Mouse (Mus musculus) midbrain, embryonic 13.5 days (tissue): ENCODE data around the gene Zxdb. TPM values are rescaled to one million over a fixed set of nuclear protein-coding genes. Genes with fewer than 3 reads are reported as not detected.
"Not testable (repeated sequence)": the region's sequence is repeated elsewhere in the genome, so short reads cannot be mapped to it uniquely, and the experiment has no call there.

ENCODE experiments used
- ATAC-seq: fragments of 200-750 bp; cut with Nextera tagmentation; 2 replicates; pipeline ENCODE4 v1.8.0; 2017; ENCODE audit warnings: mild to moderate bottlenecking, moderate TSS enrichment, moderate library complexity
- H3K27ac ChIP-seq: fragments of 300-500 bp; sonication (generic); 2 replicates; pipeline ENCODE4 v1.5.1; 2015; ENCODE audit warnings: inconsistent platforms, mild to moderate bottlenecking, moderate library complexity
- H3K27me3 ChIP-seq: fragments of 300-500 bp; sonication (generic); 2 replicates; pipeline ENCODE4 v1.6.1; 2015; ENCODE audit warnings: mild to moderate bottlenecking, inconsistent platforms
- H3K36me3 ChIP-seq: fragments of 300-500 bp; sonication (generic); 2 replicates; pipeline ENCODE4 v1.6.1; 2015; ENCODE audit warnings: mild to moderate bottlenecking, inconsistent platforms
- H3K4me1 ChIP-seq: fragments of 300-500 bp; sonication (generic); replicated peaks from 2 replicates; pipeline ENCODE4 v1.6.1; 2015; ENCODE audit warnings: inconsistent platforms
- H3K4me2 ChIP-seq: fragments of 300-500 bp; sonication (generic); replicated peaks from 2 replicates; pipeline ENCODE4 v1.6.1; 2015; ENCODE audit warnings: moderate library complexity, mild to moderate bottlenecking, inconsistent platforms
- H3K4me3 ChIP-seq: fragments of 300-500 bp; sonication (generic); replicated peaks from 2 replicates; pipeline ENCODE4 v1.5.1; 2015; ENCODE audit warnings: mild to moderate bottlenecking, inconsistent platforms
- H3K9ac ChIP-seq: fragments of 300-500 bp; sonication (generic); replicated peaks from 2 replicates; pipeline ENCODE4 v1.6.1; 2015; ENCODE audit warnings: mild to moderate bottlenecking, inconsistent platforms
- H3K9me3 ChIP-seq: fragments of 300-500 bp; sonication (generic); 2 replicates; pipeline ENCODE4 v1.6.1; 2016; ENCODE audit warnings: mild to moderate bottlenecking, inconsistent platforms
- WGBS: fragments of 180-500 bp; shearing (Covaris S2); methylation state at CpG from one replicate; pipeline ENCODE4 v1.1.7; 2015; 5-methylcytosine and 5-hydroxymethylcytosine counted together
- polyA plus RNA-seq: library from polyadenylated mRNA; unstranded; fragments of >200 nt; fragmentation: Nextera tagmentation; extraction: Ambion mirVana; gene quantifications from 2 replicates; pipeline ENCODE4 v1.2.1, GENCODE M21; 2015

Zxdb gene
- 1.4 and 1.5 TPM in 2 replicates for polyA plus RNA-seq

GRCm38 (mm10) chrX:94724192-94724971 lies at the start of gene Zxdb:
Gene Zxdb, plus strand, starts transcription at chrX:94724569.
- WGBS = no CpG with 5 or more reads among the region's 60 CpGs
- not testable (repeated sequence) for H3K36me3 ChIP-seq, H3K9ac ChIP-seq, H3K4me2 ChIP-seq, H3K9me3 ChIP-seq, H3K27me3 ChIP-seq, H3K4me1 ChIP-seq, H3K27ac ChIP-seq
- H3K4me3 ChIP-seq = peak within 1 kb of the TSS; percentile 29
- ATAC-seq = peak; percentile 79

- Histone ChIP-seq H3K36me3 (no peaks in the 10 kb centered on the region), H3K9ac (no peak overlapping the region), H3K4me1 (no peaks in the 10 kb centered on the region), H3K9me3 (no peaks in the 10 kb centered on the region), H3K27ac (no peak overlapping the region), H3K27me3 (no peaks in the 10 kb centered on the region), H3K4me2 (no peak overlapping the region), H3K4me3 (no peak overlapping the region)
- ATAC-seq = no peak
- 49% methylated on average over 4 of the region's 4 CpGs for WGBS
Measured at GRCm38 (mm10) chrX:94674977-94675376, 49.4 kb upstream of the Zxdb start.

DNA sequence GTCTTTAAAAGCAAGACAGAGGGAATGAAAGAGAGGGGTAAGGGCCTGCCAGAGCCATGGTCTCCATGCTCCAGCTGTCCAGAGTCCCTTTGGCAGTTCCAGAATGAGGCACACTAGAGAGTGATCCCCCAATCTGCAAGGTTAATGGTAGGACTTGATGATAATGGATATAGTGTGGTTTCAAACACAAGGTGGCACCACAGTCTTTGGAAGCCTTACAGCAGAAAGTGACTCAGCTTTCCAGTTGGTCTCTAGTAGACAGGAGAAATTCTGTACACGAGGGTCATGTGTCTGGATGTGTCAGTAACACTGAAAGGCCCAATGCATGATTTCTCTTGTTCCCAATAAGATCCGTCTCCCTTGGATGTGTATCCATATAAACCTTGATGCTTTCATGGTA lies 42.8 kb upstream of the Zxdb start:
- H3K9ac ChIP-seq, H3K36me3 ChIP-seq, H3K27ac ChIP-seq, H3K9me3 ChIP-seq, H3K4me1 ChIP-seq, ATAC-seq, H3K4me2 ChIP-seq, H3K27me3 ChIP-seq, H3K4me3 ChIP-seq: not testable (repeated sequence)
- WGBS = no CpG with 5 or more reads among the region's 2 CpGs

DNA sequence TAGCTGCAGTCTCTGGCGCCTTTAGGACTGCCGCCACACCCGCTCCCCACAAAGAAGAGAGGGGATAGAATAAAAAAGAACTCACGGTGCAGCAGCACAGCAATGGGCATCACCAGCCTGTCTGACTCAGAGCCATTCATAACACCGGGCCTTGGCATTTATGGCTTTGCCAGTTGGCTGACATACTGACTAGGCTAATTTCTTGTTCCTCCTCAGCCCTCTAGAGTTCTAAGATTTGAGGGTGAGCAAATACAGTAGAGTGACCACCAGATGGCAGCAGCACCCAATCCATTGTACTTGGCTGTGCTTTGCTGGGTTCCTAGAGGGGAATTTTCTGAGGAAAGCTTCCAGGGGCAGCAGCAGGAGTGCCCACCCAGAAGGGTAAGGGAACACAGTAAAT lies 34.8 kb upstream of the Zxdb start:
- 83% methylated on average over 5 of the region's 5 CpGs for WGBS
- H3K27ac ChIP-seq, H3K27me3 ChIP-seq, H3K9me3 ChIP-seq, H3K4me3 ChIP-seq, H3K9ac ChIP-seq, H3K36me3 ChIP-seq, H3K4me2 ChIP-seq, H3K4me1 ChIP-seq: not testable (repeated sequence)
- peak; percentile 68 for ATAC-seq

GRCm38 (mm10) chrX:94706676-94707075 lies 17.7 kb upstream of the Zxdb start:
- not testable (repeated sequence) for ATAC-seq, H3K27me3 ChIP-seq, H3K4me2 ChIP-seq, H3K9me3 ChIP-seq, H3K4me3 ChIP-seq, H3K27ac ChIP-seq, H3K9ac ChIP-seq, H3K4me1 ChIP-seq, H3K36me3 ChIP-seq
- 97% methylated on average over 7 of the region's 7 CpGs for WGBS

DNA sequence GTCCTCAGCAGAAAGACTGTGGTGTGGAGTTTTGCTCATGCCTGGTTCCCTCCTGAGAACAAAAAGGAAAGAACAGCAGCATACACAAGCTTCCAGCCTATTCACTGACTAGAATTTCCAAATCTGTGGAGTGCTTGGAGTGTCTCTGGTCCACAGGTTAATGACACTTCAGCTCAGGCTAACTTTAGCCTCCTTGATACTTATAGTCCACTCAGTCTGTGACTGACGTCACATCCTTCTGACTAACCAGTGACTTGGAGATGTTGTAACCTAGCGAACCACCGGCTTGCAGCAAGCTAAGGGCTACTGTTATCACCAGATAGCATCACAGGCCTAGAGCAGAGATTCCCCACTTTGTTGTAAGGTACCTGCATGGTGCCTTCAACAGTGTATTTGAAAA lies 14.6 kb upstream of the Zxdb start:
- not testable (repeated sequence) for H3K4me2 ChIP-seq, ATAC-seq, H3K27me3 ChIP-seq, H3K36me3 ChIP-seq, H3K9ac ChIP-seq, H3K4me3 ChIP-seq, H3K4me1 ChIP-seq, H3K27ac ChIP-seq, H3K9me3 ChIP-seq
- WGBS = no CpG with 5 or more reads among the region's 3 CpGs

DNA sequence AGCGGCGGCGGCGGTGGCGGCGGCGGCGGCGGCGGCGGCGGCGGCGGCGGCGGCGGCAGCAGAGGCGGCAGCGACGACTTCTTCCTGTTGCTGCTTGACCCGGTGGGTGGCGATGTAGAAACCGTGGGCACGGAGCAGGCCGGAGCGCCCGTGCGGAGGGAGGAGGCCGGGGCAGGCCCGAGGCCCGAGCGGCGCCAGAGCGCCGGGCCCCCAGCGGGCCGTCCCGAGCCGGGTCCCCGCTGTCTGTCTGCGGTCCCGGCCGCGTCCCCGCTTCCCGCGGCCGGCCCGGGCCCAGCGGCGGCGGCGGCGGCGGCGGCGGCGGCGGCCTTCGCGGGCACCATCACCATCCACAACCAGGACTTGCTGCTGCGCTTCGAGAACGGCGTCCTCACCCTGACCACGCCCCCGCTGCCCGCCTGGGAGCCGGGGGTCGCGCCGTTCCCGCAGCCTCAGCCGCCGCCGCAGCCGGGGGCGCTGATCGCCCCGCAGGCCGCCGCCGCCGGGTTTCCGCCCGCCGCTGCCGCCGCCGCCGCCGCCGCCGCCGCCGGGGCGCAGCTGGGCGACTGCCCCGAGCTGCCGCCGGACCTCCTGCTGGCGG lies 702 bp downstream of the Zxdb start:
- not testable (repeated sequence) for H3K9ac ChIP-seq, H3K27ac ChIP-seq, H3K27me3 ChIP-seq, H3K4me2 ChIP-seq, H3K4me1 ChIP-seq, H3K36me3 ChIP-seq, H3K9me3 ChIP-seq
- 32% methylated on average over 19 of the region's 102 CpGs for WGBS
- H3K4me3 ChIP-seq = peak overlapping the region; percentile 29
- ATAC-seq = peak; percentile 83

DNA sequence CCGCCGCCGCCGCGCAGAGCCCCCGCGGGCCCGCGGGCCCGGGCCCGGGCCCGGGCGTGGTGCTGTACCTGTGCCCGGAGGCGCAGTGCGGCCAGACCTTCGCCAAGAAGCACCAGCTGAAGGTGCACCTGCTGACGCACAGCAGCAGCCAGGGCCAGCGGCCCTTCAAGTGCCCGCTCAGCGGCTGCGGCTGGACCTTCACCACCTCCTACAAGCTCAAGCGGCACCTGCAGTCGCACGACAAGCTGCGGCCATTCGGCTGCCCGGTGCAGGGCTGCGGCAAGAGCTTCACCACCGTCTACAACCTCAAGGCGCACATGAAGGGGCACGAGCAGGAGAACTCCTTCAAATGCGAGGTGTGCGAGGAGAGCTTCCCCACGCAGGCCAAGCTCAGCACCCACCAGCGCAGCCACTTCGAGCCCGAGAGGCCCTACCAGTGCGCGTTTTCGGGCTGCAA lies 1.3 kb downstream of the Zxdb start:
- H3K4me1 ChIP-seq, H3K9ac ChIP-seq, H3K4me2 ChIP-seq, H3K9me3 ChIP-seq, H3K27ac ChIP-seq, H3K27me3 ChIP-seq, H3K36me3 ChIP-seq: not testable (repeated sequence)
- peak; percentile 53 for ATAC-seq
- H3K4me3 ChIP-seq = peak overlapping the region; percentile 29; the same call in 1 of the 2 replicates
- WGBS = no CpG with 5 or more reads among the region's 41 CpGs

DNA sequence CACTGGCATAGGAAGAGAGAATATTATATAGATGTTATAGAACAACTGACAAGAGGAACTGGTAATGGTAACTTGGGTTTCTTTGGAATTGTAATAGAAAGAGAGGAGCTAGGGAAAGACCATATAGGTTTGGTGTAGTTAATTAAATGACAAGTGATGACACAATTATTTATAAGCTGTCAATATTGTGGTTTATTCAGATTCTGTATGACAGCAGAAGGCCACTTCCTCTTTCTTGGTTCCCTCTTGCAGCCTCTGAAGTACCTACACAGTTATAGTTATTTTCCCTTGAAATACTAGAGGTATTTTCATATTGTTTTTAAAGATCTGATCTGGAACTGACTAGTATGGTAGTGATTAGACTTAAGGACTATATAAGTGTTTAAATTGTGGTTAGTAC lies 7.2 kb downstream of the Zxdb start:
- Histone ChIP-seq H3K9me3 (no peaks in the 10 kb centered on the region), H3K4me1 (no peaks in the 10 kb centered on the region), H3K4me3 (no peak overlapping the region), H3K27me3 (no peaks in the 10 kb centered on the region), H3K4me2 (no peak overlapping the region), H3K36me3 (no peaks in the 10 kb centered on the region), H3K9ac (no peak overlapping the region), H3K27ac (no peak overlapping the region)
- ATAC-seq = no peak

DNA sequence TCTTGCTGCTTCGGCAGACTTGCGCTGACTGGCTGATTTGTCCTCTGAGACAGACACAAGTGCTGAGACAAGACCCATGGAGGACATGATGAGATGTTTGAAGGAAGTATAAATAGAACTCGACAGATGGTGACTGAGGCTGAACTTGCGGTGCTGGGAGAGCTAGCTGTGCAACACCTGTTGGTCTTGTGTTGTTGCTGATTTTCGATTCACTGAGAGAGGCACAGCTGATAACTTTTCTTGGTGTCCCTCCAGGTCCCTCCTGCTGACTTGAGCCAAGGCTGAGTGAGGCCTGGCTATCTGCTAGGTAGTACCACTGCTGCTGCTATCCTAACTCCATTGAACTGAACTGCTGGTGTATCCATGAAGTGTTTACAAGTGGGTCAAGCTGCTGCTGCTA lies 29.4 kb downstream of the Zxdb start:
- Histone ChIP-seq H3K9me3 (no peaks in the 10 kb centered on the region), H3K36me3 (no peaks in the 10 kb centered on the region), H3K4me3 (no peak overlapping the region), H3K4me1 (no peaks in the 10 kb centered on the region), H3K27me3 (no peaks in the 10 kb centered on the region), H3K4me2 (no peak overlapping the region), H3K27ac (no peak overlapping the region), H3K9ac (no peak overlapping the region)
- WGBS = 87% methylated on average over 5 of the region's 5 CpGs
- ATAC-seq = no peak

- no peaks in the 10 kb centered on the region for H3K9me3 ChIP-seq
- no peak overlapping the region for H3K9ac ChIP-seq
- no peak overlapping the region for H3K4me2 ChIP-seq
- H3K27ac ChIP-seq = no peak overlapping the region
- no peak overlapping the region for H3K4me3 ChIP-seq
- no peaks in the 10 kb centered on the region for H3K36me3 ChIP-seq
- no peaks in the 10 kb centered on the region for H3K27me3 ChIP-seq
- ATAC-seq = no peak
- no peaks in the 10 kb centered on the region for H3K4me1 ChIP-seq
- 43% methylated on average over 1 of the region's 1 CpGs for WGBS
Measured at GRCm38 (mm10) chrX:94759959-94760358, 35.6 kb downstream of the Zxdb start.

GRCm38 (mm10) chrX:94773876-94774275 lies 49.5 kb downstream of the Zxdb start:
- no peak overlapping the region for H3K9ac ChIP-seq
- H3K4me2 ChIP-seq = no peak overlapping the region
- H3K9me3 ChIP-seq = no peaks in the 10 kb centered on the region
- no peak for ATAC-seq
- no peaks in the 10 kb centered on the region for H3K36me3 ChIP-seq
- H3K27ac ChIP-seq = no peak overlapping the region
- no peaks in the 10 kb centered on the region for H3K4me1 ChIP-seq
- H3K4me3 ChIP-seq = no peak overlapping the region
- 94% methylated on average over 34 of the region's 34 CpGs for WGBS
- H3K27me3 ChIP-seq = no peaks in the 10 kb centered on the region
